Mouse (Mus musculus) spleen, adult 2 months (tissue): ENCODE measurements at regions not wholly inside any gene's neighbourhood (a gene's known extent, or its start where the extent isn't known, plus 50 kb on each side); places are given as distances from the start of the nearest gene placed in this dataset.

ENCODE experiments used
- DNase-seq, 2 experiments: peaks; one replicate each; pipeline versions ENCODE4 v3.0.0 to v3.0.0-alpha.2; 2012 to 2021; ENCODE audit warnings: low spot score in 2 of 2, low read depth in 1 of 2
- H3K27ac ChIP-seq: fragments of 200-500 bp; 2 replicates; pipeline ENCODE4 v1.5.1; 2012; ENCODE audit warnings: low read length, inconsistent platforms; ENCODE audit not compliant: insufficient read depth
- H3K27me3 ChIP-seq: fragments of 200-500 bp; 2 replicates; pipeline ENCODE4 v1.6.1; 2012; ENCODE audit warnings: mild to moderate bottlenecking, moderate library complexity, low read length, inconsistent platforms; ENCODE audit not compliant: control insufficient read depth, insufficient read depth
- H3K36me3 ChIP-seq: fragments of 200-500 bp; 2 replicates; pipeline ENCODE4 v1.6.1; 2012; ENCODE audit warnings: mild to moderate bottlenecking, low read length, inconsistent platforms; ENCODE audit not compliant: control insufficient read depth, insufficient read depth
- H3K4me1 ChIP-seq: fragments of 200-500 bp; 2 replicates; pipeline ENCODE4 v1.6.1; 2011; ENCODE audit warnings: inconsistent platforms; ENCODE audit not compliant: control insufficient read depth, insufficient read depth, insufficient read length
- H3K4me3 ChIP-seq: fragments of 200-500 bp; 2 replicates; pipeline ENCODE4 v1.5.1; 2011; ENCODE audit warnings: mild to moderate bottlenecking, inconsistent platforms; ENCODE audit not compliant: insufficient read depth, insufficient read length; ENCODE audit errors: extremely low read depth
- CTCF ChIP-seq: fragments of 200-500 bp; IDR thresholded peaks from 2 replicates; pipeline ENCODE4 v1.5.1; 2011; ENCODE audit warnings: mild to moderate bottlenecking, inconsistent platforms; ENCODE audit not compliant: insufficient read depth, insufficient read length, insufficient replicate concordance; ENCODE audit errors: extremely low read depth
- POLR2A ChIP-seq: fragments of 200-500 bp; IDR thresholded peaks from 2 replicates; pipeline ENCODE4 v1.6.1; 2011; ENCODE audit warnings: low read depth, low read length, inconsistent platforms
- WGBS: fragments of 180-500 bp; shearing (Covaris S2); methylation state at CpG from one replicate; pipeline ENCODE4 v1.1.7; 2018; 5-methylcytosine and 5-hydroxymethylcytosine counted together

- Histone ChIP-seq H3K36me3 (no peaks in the 10 kb centered on the region), H3K27me3 (no peaks in the 10 kb centered on the region), H3K4me3 (no peak overlapping the region), H3K27ac (no peak overlapping the region), H3K4me1 (no peaks in the 10 kb centered on the region)
- WGBS, result 73% methylated on average over 8 of the region's 8 CpGs
- no peak for DNase-seq
- TF ChIP-seq CTCF (no peak), POLR2A (no peak)
Observed at GRCm38 (mm10) chr11:64916783-64917182, 62.1 kb upstream of the Elac2 start.

DNA sequence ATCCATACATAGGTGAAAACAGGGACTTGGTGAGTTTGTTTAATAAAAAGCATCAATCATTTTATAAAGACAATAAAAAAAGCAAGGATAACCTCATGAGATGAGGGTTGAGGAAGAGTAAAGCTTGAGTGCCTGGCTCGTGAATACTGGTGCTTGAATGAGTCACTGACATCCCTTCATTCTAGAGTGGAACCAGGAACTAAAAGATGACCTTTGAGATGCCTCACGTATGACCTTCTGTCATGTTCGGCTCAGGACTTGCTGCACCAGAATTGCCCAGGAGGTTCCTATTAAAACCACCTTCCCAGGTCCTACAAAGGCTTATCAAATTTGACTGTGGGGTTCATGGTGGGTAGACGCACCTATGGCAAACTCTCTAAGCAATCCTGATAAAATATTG, 61.5 kb upstream of the Elac2 start:
- DNase-seq, result no peak
- WGBS, result 85% methylated on average over 4 of the region's 4 CpGs
- TF ChIP-seq CTCF, result no peak
- no peak for TF ChIP-seq POLR2A
- H3K36me3 ChIP-seq, result no peaks in the 10 kb centered on the region
- H3K4me1 ChIP-seq, result no peaks in the 10 kb centered on the region
- H3K27me3 ChIP-seq, result no peaks in the 10 kb centered on the region
- H3K27ac ChIP-seq, result no peak overlapping the region
- H3K4me3 ChIP-seq, result no peak overlapping the region

GRCm38 (mm10) chr11:64924989-64925388, 53.8 kb upstream of the Elac2 start:
- 75% methylated on average over 2 of the region's 2 CpGs for WGBS
- TF ChIP-seq CTCF, result no peak
- no peak for TF ChIP-seq POLR2A

GRCm38 (mm10) chr11:64925970-64926369, 52.9 kb upstream of the Elac2 start:
- Histone ChIP-seq H3K27me3 (no peaks in the 10 kb centered on the region), H3K36me3 (no peaks in the 10 kb centered on the region), H3K4me1 (no peaks in the 10 kb centered on the region), H3K4me3 (no peak overlapping the region), H3K27ac (no peak overlapping the region)
- 73% methylated on average over 1 of the region's 1 CpGs for WGBS
- TF ChIP-seq POLR2A (no peak), CTCF (no peak)
- DNase-seq, result no peak

More at GRCm38 (mm10) chr11:64924989-64925388, 53.8 kb upstream of the Elac2 start:
- no peaks in the 10 kb centered on the region for H3K36me3 ChIP-seq
- no peak for DNase-seq
- H3K27me3 ChIP-seq, result no peaks in the 10 kb centered on the region
- H3K27ac ChIP-seq, result no peak overlapping the region
- no peaks in the 10 kb centered on the region for H3K4me1 ChIP-seq
- no peak overlapping the region for H3K4me3 ChIP-seq
